Comparison of ENCODE assay signal across 21 mouse cellular contexts in the genomic region with DNA sequence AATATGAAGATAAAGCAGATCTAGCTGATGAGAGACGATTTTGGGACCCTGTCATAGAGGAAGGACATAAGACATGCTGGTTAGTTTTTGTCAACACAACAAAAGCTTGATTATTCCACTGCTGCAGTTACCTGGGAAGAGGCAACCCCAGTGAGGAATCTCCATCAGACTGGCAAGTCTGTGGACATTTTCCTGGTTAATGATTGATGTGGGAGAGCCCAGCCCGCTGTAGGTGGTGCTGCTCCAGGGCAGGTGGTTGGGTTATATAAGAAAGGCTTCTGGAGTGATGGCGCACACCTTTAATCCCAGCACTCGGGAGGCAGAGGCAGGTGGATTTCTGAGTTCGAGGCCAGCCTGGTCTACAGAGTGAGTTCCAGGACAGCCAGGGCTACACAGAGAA.
DNase-seq lines count a peak whose midpoint lies in the region; ATAC-seq and TF ChIP-seq lines count a peak whose summit lies in the region.
"Had no signal": no experiment of that assay in that cellular context is flagged by ENCODE, and none has a peak within 500 bp of the region (broad histone marks: within the 10 kb centered on the region; RNA-seq: fewer than 3 reads in every experiment).

No protein-coding gene starts in this region.

- no peaks in the 10 kb centered on the region for H3K9me3 ChIP-seq in kidney, embryonic 15.5 days (replicated peaks)
- no peaks in the 10 kb centered on the region for H3K9me3 ChIP-seq in liver, embryonic 15.5 days (replicated peaks)
- no peaks in the 10 kb centered on the region for H3K9me3 ChIP-seq in liver, embryonic 11.5 days (ENCODE audit: control insufficient read depth, low read length)
- no peaks in the 10 kb centered on the region for H3K9me3 ChIP-seq in liver, postnatal 0 days (ENCODE audit: low read length)
- no peaks in the 10 kb centered on the region for H3K9me3 ChIP-seq in forebrain, embryonic 12.5 days
- H3K9me3 ChIP-seq: embryonic facial prominence, embryonic 12.5 days; heart, embryonic 12.5 days; hindbrain, embryonic 10.5 days had no signal

- TF ChIP-seq EP300 in liver, postnatal 0 days (IDR thresholded peaks at IDR 0.05; ENCODE audit: low read depth), result no peak

- no peak for ATAC-seq in kidney, embryonic 15.5 days (replicated peaks; ENCODE audit: low FRiP score)
- ATAC-seq in liver, embryonic 15.5 days (ENCODE audit: insufficient read depth), result 0 out of 2 replicates have a peak, but pooled peaks have one; percentile 37
- ATAC-seq in liver, embryonic 11.5 days (replicated peaks; ENCODE audit: low FRiP score), result no peak
- ATAC-seq in liver, postnatal 0 days, result peak; percentile 56; the same call in 1 of the 2 replicates
- no peak for ATAC-seq in forebrain, embryonic 12.5 days (ENCODE audit: low FRiP score)
- ATAC-seq: activated CD4-positive, CD25-positive, alpha-beta regulatory T cell, adult 4 months; forebrain, embryonic 16.5 days; Patski had no signal

- no peaks in the 10 kb centered on the region for H3K36me3 ChIP-seq in kidney, embryonic 15.5 days
- H3K36me3 ChIP-seq in liver, embryonic 15.5 days (replicated peaks), result no peaks in the 10 kb centered on the region; the same call in 1 of the 2 replicates
- H3K36me3 ChIP-seq in liver, embryonic 11.5 days (ENCODE audit: control insufficient read depth, insufficient read depth, low read length), result no peaks in the 10 kb centered on the region
- no peaks in the 10 kb centered on the region; the same call in 1 of the 2 replicates for H3K36me3 ChIP-seq in liver, postnatal 0 days (replicated peaks; ENCODE audit: insufficient read depth, low read length)
- H3K36me3 ChIP-seq in forebrain, embryonic 12.5 days (replicated peaks), result no peaks in the 10 kb centered on the region
- H3K36me3 ChIP-seq: embryonic facial prominence, embryonic 12.5 days; hindbrain, embryonic 10.5 days had no signal

- 86% methylated on average over 5 of the region's 5 CpGs for WGBS in kidney, embryonic 15.5 days
- WGBS in liver, embryonic 15.5 days (ENCODE audit: insufficient replicate concordance), result 63% methylated on average over 5 of the region's 5 CpGs
- 75% methylated on average over 5 of the region's 5 CpGs for WGBS in liver, embryonic 11.5 days
- WGBS in liver, postnatal 0 days (ENCODE audit: insufficient replicate concordance), result 63% methylated on average over 5 of the region's 5 CpGs
- WGBS in forebrain, embryonic 12.5 days, result 90% methylated on average over 5 of the region's 5 CpGs

- no peak overlapping the region for H3K9ac ChIP-seq in kidney, embryonic 15.5 days
- H3K9ac ChIP-seq in liver, embryonic 15.5 days, result no peak overlapping the region
- no peak overlapping the region for H3K9ac ChIP-seq in liver, embryonic 11.5 days (ENCODE audit: low read depth, low read length)
- no peak overlapping the region for H3K9ac ChIP-seq in liver, postnatal 0 days (replicated peaks)
- H3K9ac ChIP-seq in forebrain, embryonic 12.5 days, result no peak overlapping the region
- H3K9ac ChIP-seq: embryonic facial prominence, embryonic 12.5 days; heart, embryonic 12.5 days had no signal

- no peaks in the 10 kb centered on the region for H3K4me1 ChIP-seq in kidney, embryonic 15.5 days
- H3K4me1 ChIP-seq in liver, embryonic 15.5 days (replicated peaks), result no peaks in the 10 kb centered on the region
- H3K4me1 ChIP-seq in liver, embryonic 11.5 days (replicated peaks; ENCODE audit: control insufficient read depth, insufficient read depth, low read length), result no peaks in the 10 kb centered on the region; the same call in 1 of the 2 replicates
- H3K4me1 ChIP-seq in liver, postnatal 0 days (ENCODE audit: insufficient read depth), result no peaks in the 10 kb centered on the region
- H3K4me1 ChIP-seq in forebrain, embryonic 12.5 days, result no peaks in the 10 kb centered on the region
- H3K4me1 ChIP-seq: embryonic facial prominence, embryonic 12.5 days; heart, embryonic 12.5 days; hindbrain, embryonic 10.5 days had no signal

- H3K4me2 ChIP-seq in kidney, embryonic 15.5 days, result no peak overlapping the region
- H3K4me2 ChIP-seq in liver, embryonic 15.5 days, result no peak overlapping the region
- no peak overlapping the region for H3K4me2 ChIP-seq in liver, embryonic 11.5 days
- no peak overlapping the region for H3K4me2 ChIP-seq in liver, postnatal 0 days (ENCODE audit: low read depth, low read length)
- H3K4me2 ChIP-seq in forebrain, embryonic 12.5 days, result no peak overlapping the region
- H3K4me2 ChIP-seq: embryonic facial prominence, embryonic 12.5 days; heart, embryonic 12.5 days had no signal

- peak; percentile 23 for DNase-seq in kidney, adult 18-20 months
- DNase-seq in liver, embryonic 11.5 days (ENCODE audit: low spot score), result no peak
- peak; percentile 23 for DNase-seq in kidney, postnatal 14 days
- DNase-seq in liver, postnatal 0 days, result no peak
- no peak for DNase-seq in layer of hippocampus, adult 9-11 months
- DNase-seq: adrenal gland, postnatal 14 days; cerebellum, adult 11-12 months; cerebellum, adult 9-10 months; cerebellum, postnatal 25 days; gastrocnemius, postnatal 14 days; heart, adult 2 months had no signal

- no peak for TF ChIP-seq CTCF in liver, postnatal 0 days (IDR thresholded peaks at IDR 0.05; ENCODE audit: low read depth)

- no peaks in the 10 kb centered on the region for H3K27me3 ChIP-seq in kidney, embryonic 15.5 days
- H3K27me3 ChIP-seq in liver, embryonic 15.5 days, result no peaks in the 10 kb centered on the region
- no peaks in the 10 kb centered on the region for H3K27me3 ChIP-seq in liver, embryonic 11.5 days (replicated peaks; ENCODE audit: control insufficient read depth, insufficient read depth, low read length)
- H3K27me3 ChIP-seq in liver, postnatal 0 days (ENCODE audit: insufficient read depth, low read length), result no peaks in the 10 kb centered on the region
- no peaks in the 10 kb centered on the region for H3K27me3 ChIP-seq in forebrain, embryonic 12.5 days
- H3K27me3 ChIP-seq: CH12.LX; embryonic facial prominence, embryonic 12.5 days; heart, embryonic 12.5 days; Patski had no signal

- no peak overlapping the region for H3K4me3 ChIP-seq in kidney, embryonic 15.5 days (replicated peaks)
- H3K4me3 ChIP-seq in liver, embryonic 15.5 days (replicated peaks), result no peak overlapping the region
- H3K4me3 ChIP-seq in liver, embryonic 11.5 days (ENCODE audit: low read depth, low read length), result no peak overlapping the region
- H3K4me3 ChIP-seq in liver, postnatal 0 days (ENCODE audit: low read depth, low read length), result no peak overlapping the region
- no peak overlapping the region for H3K4me3 ChIP-seq in forebrain, embryonic 12.5 days (replicated peaks)
- H3K4me3 ChIP-seq: embryonic facial prominence, embryonic 12.5 days; heart, adult 2 months; heart, embryonic 12.5 days; hindbrain, embryonic 10.5 days had no signal

- H3K27ac ChIP-seq in kidney, embryonic 15.5 days, result no peak overlapping the region
- no peak overlapping the region for H3K27ac ChIP-seq in liver, embryonic 15.5 days (replicated peaks)
- no peak overlapping the region for H3K27ac ChIP-seq in liver, embryonic 11.5 days (ENCODE audit: low read depth, low read length)
- no peak overlapping the region for H3K27ac ChIP-seq in liver, postnatal 0 days (ENCODE audit: low read depth)
- no peak overlapping the region for H3K27ac ChIP-seq in forebrain, embryonic 12.5 days
- H3K27ac ChIP-seq: embryonic facial prominence, embryonic 12.5 days; heart, adult 2 months; hindbrain, embryonic 10.5 days had no signal

Comparison
In these comparisons a context has a peak if more than half of its experiments do, and no peak if none do; other contexts are left out.
1. ATAC-seq: peak in liver, embryonic 15.5 days (single experiment) and liver, postnatal 0 days (single experiment); none in kidney, embryonic 15.5 days (single experiment), liver, embryonic 11.5 days (single experiment) and forebrain, embryonic 12.5 days (single experiment).
2. DNase-seq: peak in kidney, adult 18-20 months (single experiment) and kidney, postnatal 14 days (single experiment); none in liver, embryonic 11.5 days (single experiment), liver, postnatal 0 days (single experiment) and layer of hippocampus, adult 9-11 months (single experiment).